Mouse (Mus musculus): ENCODE results near the gene Tdrd1. TPM values are rescaled to one million over a fixed set of nuclear protein-coding genes. Genes with fewer than 3 reads are reported as not detected.

Tdrd1 gene
- polyA plus RNA-seq, 1 experiment, result 0.04 TPM

DNA sequence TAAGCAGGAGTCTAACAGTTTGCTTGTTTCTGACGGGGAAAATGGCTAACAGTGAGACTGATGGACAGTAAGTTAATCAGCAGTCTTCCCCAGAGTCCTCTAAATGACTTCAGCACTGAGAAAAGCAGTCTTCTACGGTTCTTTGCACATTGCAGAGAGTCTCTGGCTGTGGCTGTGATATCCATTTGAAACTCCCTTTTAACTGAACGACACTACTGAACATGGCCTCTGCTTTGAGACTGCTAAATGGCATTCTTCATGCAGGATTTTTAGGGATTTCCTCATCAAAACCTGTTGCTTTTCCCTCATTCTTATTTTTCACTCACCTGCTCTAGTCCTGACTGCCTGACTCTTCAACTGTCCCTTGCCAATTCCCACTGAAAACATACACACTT is 23.7 kb upstream of the Tdrd1 start:
- WGBS, result 71% methylated on average over 3 of the region's 3 CpGs
- H3K4me3 ChIP-seq (replicated peaks; ENCODE audit: extremely low read depth, low read depth, low read length), result no peak overlapping the region
- no peak for DNase-seq
- TF ChIP-seq CTCF (IDR thresholded peaks at IDR 0.05; ENCODE audit: insufficient read depth, low read length) (no peak), POLR2A (IDR thresholded peaks at IDR 0.05; ENCODE audit: borderline replicate concordance, extremely low read depth, low read depth, low read length) (no peak)
- peaks cover 3% of the 10 kb centered on the region; the same call in 1 of the 2 replicates for H3K4me1 ChIP-seq (ENCODE audit: control insufficient read depth, insufficient read depth, low read length)

DNA sequence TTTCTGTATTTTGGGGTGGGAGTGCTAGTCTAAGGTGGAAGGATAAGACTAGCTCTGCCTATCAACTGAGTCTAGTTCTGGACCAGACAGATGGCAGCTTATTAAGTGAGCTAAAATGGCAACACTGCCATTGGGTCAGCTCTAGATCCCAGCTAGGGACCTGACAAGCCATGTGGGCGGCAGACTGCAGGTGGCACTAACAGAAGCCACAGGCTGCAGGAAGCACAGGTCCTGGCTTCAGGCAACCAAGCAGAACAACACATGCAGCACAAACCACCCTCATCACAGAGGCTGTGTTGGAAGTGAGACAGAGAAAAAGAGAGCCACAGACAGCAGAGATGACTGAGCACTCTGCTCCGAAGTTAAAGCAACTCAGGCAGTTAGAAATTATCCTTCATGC is 20.6 kb upstream of the Tdrd1 start:
- DNase-seq, result no peak
- H3K4me3 ChIP-seq (replicated peaks; ENCODE audit: extremely low read depth, low read depth, low read length), result no peak overlapping the region
- 96% methylated on average over 2 of the region's 2 CpGs for WGBS
- TF ChIP-seq POLR2A (IDR thresholded peaks at IDR 0.05; ENCODE audit: borderline replicate concordance, extremely low read depth, low read depth, low read length) (no peak), CTCF (IDR thresholded peaks at IDR 0.05; ENCODE audit: insufficient read depth, low read length) (no peak)
- peaks cover 3% of the 10 kb centered on the region; the same call in 1 of the 2 replicates for H3K4me1 ChIP-seq (ENCODE audit: control insufficient read depth, insufficient read depth, low read length)

DNA sequence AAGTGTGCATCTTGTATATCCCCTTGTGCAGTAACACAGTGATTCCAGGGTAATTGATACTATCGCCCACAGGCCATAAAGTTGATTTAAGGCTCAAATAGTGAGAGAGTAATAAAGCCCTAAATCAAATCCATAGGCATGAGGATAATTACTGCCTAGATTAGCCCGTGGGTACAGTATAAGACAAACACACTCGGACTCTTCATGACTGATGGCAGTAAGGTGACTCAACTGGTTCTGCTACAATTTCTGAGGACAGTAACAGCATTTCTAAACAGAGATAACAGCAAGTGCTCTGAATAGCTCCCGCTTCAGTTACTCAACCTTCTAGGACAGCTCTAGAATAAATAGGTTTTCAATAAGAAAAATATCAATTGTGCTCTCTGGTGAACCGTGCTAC is 18.9 kb upstream of the Tdrd1 start:
- 63% methylated on average over 5 of the region's 5 CpGs for WGBS
- TF ChIP-seq CTCF (IDR thresholded peaks at IDR 0.05; ENCODE audit: insufficient read depth, low read length) (no peak), POLR2A (IDR thresholded peaks at IDR 0.05; ENCODE audit: borderline replicate concordance, extremely low read depth, low read depth, low read length) (no peak)
- Histone ChIP-seq H3K4me3 (replicated peaks; ENCODE audit: extremely low read depth, low read depth, low read length) (no peak overlapping the region), H3K4me1 (ENCODE audit: control insufficient read depth, insufficient read depth, low read length) (no peaks in the 10 kb centered on the region; the same call in 1 of the 2 replicates)
- DNase-seq, result no peak

DNA sequence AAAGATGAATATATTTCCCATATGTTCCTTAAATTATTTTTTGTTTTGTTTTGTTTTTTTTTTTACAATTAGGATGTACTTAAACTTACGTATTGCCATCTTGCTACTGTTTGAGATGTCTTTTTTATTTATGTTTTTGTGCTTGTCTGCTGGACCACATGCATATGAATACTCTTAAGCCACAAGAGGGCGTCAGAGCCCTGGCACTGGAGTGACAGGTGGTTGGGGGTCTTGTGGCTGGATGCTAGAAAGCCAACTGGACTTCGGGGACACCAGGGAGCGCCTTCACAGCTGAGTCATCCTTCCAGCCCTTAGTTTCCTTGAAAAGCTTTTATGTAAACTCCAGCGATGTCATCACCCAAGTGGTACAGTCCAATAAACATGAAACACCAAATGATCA is 17.2 kb upstream of the Tdrd1 start:
- Histone ChIP-seq H3K4me3 (replicated peaks; ENCODE audit: extremely low read depth, low read depth, low read length) (no peak overlapping the region), H3K4me1 (ENCODE audit: control insufficient read depth, insufficient read depth, low read length) (no peaks in the 10 kb centered on the region; the same call in 1 of the 2 replicates)
- 54% methylated on average over 5 of the region's 5 CpGs for WGBS
- no peak for DNase-seq
- TF ChIP-seq CTCF (IDR thresholded peaks at IDR 0.05; ENCODE audit: insufficient read depth, low read length) (peak; percentile 27; the same call in 1 of the 2 replicates), POLR2A (IDR thresholded peaks at IDR 0.05; ENCODE audit: borderline replicate concordance, extremely low read depth, low read depth, low read length) (no peak)

DNA sequence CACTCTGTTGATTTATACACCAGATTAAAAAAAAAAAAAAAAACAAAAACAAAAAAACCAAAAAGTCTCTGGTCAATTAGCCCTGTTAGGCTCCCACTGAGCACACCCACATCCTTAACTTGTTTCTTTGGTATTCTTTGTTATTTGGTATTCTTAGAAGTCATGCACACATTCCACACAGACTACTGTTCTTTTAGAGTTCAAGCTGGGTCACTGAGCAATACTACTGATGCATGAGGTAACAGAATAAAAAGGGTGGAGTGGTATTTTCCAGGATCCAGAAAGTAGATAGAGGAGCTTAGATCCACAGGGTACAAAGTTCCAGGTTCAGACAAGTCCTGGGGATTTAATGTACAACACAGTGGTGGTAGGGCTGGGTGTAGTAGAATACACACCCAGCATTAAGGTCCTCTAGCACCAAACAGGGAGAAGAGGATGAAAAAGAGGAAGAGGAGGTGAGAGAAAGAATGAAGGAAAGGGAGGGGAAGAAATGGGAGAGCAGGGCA is 15.3 kb upstream of the Tdrd1 start:
- TF ChIP-seq CTCF (IDR thresholded peaks at IDR 0.05; ENCODE audit: insufficient read depth, low read length) (no peak), POLR2A (IDR thresholded peaks at IDR 0.05; ENCODE audit: borderline replicate concordance, extremely low read depth, low read depth, low read length) (no peak)
- no peak for DNase-seq
- H3K4me1 ChIP-seq (ENCODE audit: control insufficient read depth, insufficient read depth, low read length), result no peaks in the 10 kb centered on the region; the same call in 1 of the 2 replicates
- no peak overlapping the region for H3K4me3 ChIP-seq (replicated peaks; ENCODE audit: extremely low read depth, low read depth, low read length)

DNA sequence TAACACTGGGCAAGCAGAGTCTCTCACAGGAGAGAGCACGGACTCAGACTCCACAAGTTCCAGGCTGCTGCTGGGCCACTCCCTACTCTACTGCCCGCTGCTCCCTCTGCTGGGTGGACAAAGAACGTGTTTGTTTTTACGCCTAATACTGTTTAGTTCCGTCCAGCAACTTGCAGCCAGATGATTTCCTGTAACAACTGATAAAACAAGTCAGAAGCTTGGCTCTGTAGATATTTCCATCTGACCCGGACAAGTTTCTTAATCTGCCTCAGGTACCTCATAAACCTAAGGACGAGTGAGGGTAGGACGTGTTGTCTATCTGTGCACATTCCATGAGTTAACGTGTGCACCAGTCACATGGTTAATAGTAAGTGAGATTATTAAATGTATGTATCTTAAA is 14.4 kb upstream of the Tdrd1 start:
- Histone ChIP-seq H3K4me1 (ENCODE audit: control insufficient read depth, insufficient read depth, low read length) (no peaks in the 10 kb centered on the region; the same call in 1 of the 2 replicates), H3K4me3 (replicated peaks; ENCODE audit: extremely low read depth, low read depth, low read length) (no peak overlapping the region)
- DNase-seq, result peak; percentile 64
- 22% methylated on average over 9 of the region's 9 CpGs for WGBS
- TF ChIP-seq POLR2A (IDR thresholded peaks at IDR 0.05; ENCODE audit: borderline replicate concordance, extremely low read depth, low read depth, low read length) (no peak), CTCF (IDR thresholded peaks at IDR 0.05; ENCODE audit: insufficient read depth, low read length) (peak; percentile 76)

DNA sequence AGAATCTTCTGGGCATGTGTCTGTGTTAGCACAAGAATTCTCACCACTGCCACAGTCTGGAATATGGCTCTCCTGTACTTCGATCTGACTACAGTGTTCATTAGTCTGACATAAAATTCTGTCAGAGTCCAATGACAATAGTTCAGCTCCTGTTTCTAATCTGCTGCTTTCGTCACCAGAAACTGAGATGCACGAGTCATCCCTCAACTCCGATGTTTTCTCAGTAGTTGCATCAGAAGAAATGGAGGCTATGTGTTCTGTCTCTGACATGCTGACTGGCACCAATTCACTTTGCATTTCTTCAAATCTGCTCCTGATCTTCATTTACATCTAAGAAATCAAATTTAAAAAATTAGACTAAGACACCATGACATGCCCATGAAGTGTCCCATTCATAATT is 12.6 kb upstream of the Tdrd1 start:
- WGBS, result 78% methylated on average over 4 of the region's 4 CpGs
- peaks cover 10% of the 10 kb centered on the region for H3K4me1 ChIP-seq (ENCODE audit: control insufficient read depth, insufficient read depth, low read length)
- H3K4me3 ChIP-seq (replicated peaks; ENCODE audit: extremely low read depth, low read depth, low read length), result no peak overlapping the region
- no peak for DNase-seq
- TF ChIP-seq CTCF (IDR thresholded peaks at IDR 0.05; ENCODE audit: insufficient read depth, low read length) (no peak), POLR2A (IDR thresholded peaks at IDR 0.05; ENCODE audit: borderline replicate concordance, extremely low read depth, low read depth, low read length) (no peak)

DNA sequence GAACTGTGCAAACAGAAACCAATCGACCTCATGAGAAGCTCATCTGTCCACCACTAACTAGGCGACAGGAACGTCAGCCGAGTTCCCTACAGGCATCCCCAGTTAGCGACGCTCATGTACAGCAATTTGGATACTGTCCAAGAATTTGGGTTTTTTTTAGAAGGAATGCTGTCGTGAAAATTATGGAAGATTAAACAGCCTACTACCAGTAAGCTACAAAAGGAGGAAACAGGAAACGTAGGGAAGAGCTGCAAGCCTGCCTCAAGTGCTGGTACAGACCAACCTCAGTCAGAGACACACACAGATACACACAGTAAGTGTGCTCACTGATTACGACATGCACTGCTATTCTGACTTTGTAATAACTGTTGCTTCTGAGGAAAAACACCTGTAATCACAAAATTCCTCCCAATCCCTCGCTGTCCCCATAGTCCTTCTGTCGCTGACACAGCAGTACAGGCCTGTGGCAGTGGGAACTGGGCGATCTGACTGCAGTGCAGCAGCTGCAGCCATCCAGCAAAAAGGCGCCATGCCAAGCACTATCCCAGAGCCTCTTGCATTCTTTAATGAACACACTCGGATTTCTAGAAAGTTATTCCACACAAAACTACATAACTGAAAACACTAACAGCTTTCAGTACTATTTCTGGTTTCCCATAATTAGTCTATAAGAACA is 8.0 kb upstream of the Tdrd1 start:
- TF ChIP-seq CTCF (IDR thresholded peaks at IDR 0.05; ENCODE audit: insufficient read depth, low read length), result no peak
- TF ChIP-seq POLR2A (IDR thresholded peaks at IDR 0.05; ENCODE audit: borderline replicate concordance, extremely low read depth, low read depth, low read length), result no peak
- 16% methylated on average over 14 of the region's 14 CpGs for WGBS
- Histone ChIP-seq H3K4me1 (ENCODE audit: control insufficient read depth, insufficient read depth, low read length) (peaks cover 18% of the 10 kb centered on the region), H3K4me3 (replicated peaks; ENCODE audit: extremely low read depth, low read depth, low read length) (no peak overlapping the region)
- no peak for DNase-seq

DNA sequence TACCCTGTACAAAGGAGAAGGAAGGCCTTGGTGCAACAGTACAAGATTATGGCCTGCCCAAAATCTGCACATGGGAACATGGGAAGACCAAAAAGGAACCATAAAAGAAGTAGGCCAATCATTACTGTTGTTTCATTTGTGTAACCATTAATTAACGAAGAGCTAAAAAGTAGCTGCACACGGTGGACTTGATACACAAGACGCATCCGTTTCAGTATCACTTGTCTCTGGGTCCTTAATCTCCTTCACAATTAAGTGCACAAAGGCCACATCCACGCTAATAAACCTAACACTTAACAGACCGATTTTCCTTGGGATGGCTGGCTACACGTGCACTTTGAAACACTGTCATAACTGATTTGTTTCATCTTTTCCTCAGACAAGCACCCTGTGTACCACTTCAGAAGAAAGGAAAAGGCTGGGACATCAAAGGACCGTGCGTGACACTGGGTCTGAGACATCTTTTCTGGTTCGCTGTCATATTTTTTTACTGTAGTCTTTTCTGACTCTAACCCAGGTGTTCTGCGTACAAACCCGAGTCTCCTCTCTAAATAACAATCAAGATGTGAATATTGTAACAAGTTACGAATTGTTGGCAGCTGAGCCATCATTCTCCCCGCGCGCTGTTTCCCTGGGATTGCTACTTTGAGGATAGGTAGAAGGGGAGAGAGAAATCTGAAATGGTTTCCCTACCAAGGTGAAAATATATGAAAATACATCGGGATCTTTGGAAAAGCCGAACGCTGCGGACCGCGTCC is 4.8 kb upstream of the Tdrd1 start:
- 5% methylated on average over 22 of the region's 22 CpGs for WGBS
- no peak for DNase-seq

More for the DNA sequence above, 4.8 kb upstream of the Tdrd1 start:
- Histone ChIP-seq H3K4me3 (replicated peaks; ENCODE audit: extremely low read depth, low read depth, low read length) (peak overlapping the region; percentile 99), H3K4me1 (ENCODE audit: control insufficient read depth, insufficient read depth, low read length) (peaks cover 18% of the 10 kb centered on the region)
- no peak for TF ChIP-seq CTCF (IDR thresholded peaks at IDR 0.05; ENCODE audit: insufficient read depth, low read length)

All from lung, adult 2 months (tissue).